Mouse (Mus musculus) forebrain, embryonic 15.5 days (tissue): ENCODE measurements at regions not wholly inside any gene's neighbourhood (a gene's known extent, or its start where the extent isn't known, plus 50 kb on each side); places are given as distances from the start of the nearest gene placed in this dataset.

Source experiments
- ATAC-seq: fragments of 200-750 bp; cut with Nextera tagmentation; replicated peaks from 2 replicates; pipeline ENCODE4 v1.8.0; 2017; ENCODE audit warnings: mild to moderate bottlenecking, moderate TSS enrichment, moderate library complexity
- H3K27ac ChIP-seq: fragments of 300-500 bp; sonication (generic); replicated peaks from 2 replicates; pipeline ENCODE4 v1.5.1; 2015; ENCODE audit warnings: mild to moderate bottlenecking, inconsistent platforms
- H3K27me3 ChIP-seq: fragments of 300-500 bp; sonication (generic); 2 replicates; pipeline ENCODE4 v1.6.1; 2015; ENCODE audit warnings: inconsistent platforms
- H3K36me3 ChIP-seq: fragments of 300-500 bp; sonication (generic); 2 replicates; pipeline ENCODE4 v1.6.1; 2015; ENCODE audit warnings: mild to moderate bottlenecking, inconsistent platforms
- H3K4me1 ChIP-seq: fragments of 300-500 bp; sonication (generic); 2 replicates; pipeline ENCODE4 v1.6.1; 2015; ENCODE audit warnings: inconsistent platforms
- H3K4me2 ChIP-seq: fragments of 300-500 bp; sonication (generic); replicated peaks from 2 replicates; pipeline ENCODE4 v1.6.1; 2015; ENCODE audit warnings: mild to moderate bottlenecking, inconsistent platforms
- H3K4me3 ChIP-seq: fragments of 300-500 bp; sonication (generic); 2 replicates; pipeline ENCODE4 v1.5.1; 2015; ENCODE audit warnings: mild to moderate bottlenecking, inconsistent platforms
- H3K9ac ChIP-seq: fragments of 300-500 bp; sonication (generic); replicated peaks from 2 replicates; pipeline ENCODE4 v1.6.1; 2015; ENCODE audit warnings: mild to moderate bottlenecking, inconsistent platforms
- H3K9me3 ChIP-seq: fragments of 300-500 bp; sonication (generic); 2 replicates; pipeline ENCODE4 v1.6.1; 2016; ENCODE audit warnings: inconsistent platforms
- WGBS: fragments of 180-500 bp; shearing (Covaris S2); methylation state at CpG from one replicate; pipeline ENCODE4 v1.1.7; 2015; ENCODE audit warnings: mixed read lengths; 5-methylcytosine and 5-hydroxymethylcytosine counted together

- Histone ChIP-seq H3K4me1 (no peaks in the 10 kb centered on the region), H3K9ac (no peak overlapping the region), H3K27me3 (no peaks in the 10 kb centered on the region), H3K4me3 (no peak overlapping the region), H3K4me2 (no peak overlapping the region), H3K9me3 (no peaks in the 10 kb centered on the region), H3K27ac (no peak overlapping the region), H3K36me3 (no peaks in the 10 kb centered on the region)
- ATAC-seq, result no peak
- WGBS, result 78% methylated on average over 2 of the region's 2 CpGs
Measured at GRCm38 (mm10) chr3:48207950-48208349, 1549.2 kb downstream of the Pcdh18 start.

- no peak overlapping the region for H3K4me2 ChIP-seq
- H3K4me1 ChIP-seq, result no peaks in the 10 kb centered on the region
- no peaks in the 10 kb centered on the region for H3K9me3 ChIP-seq
- no peaks in the 10 kb centered on the region for H3K36me3 ChIP-seq
- WGBS, result 59% methylated on average over 3 of the region's 3 CpGs
- H3K9ac ChIP-seq, result no peak overlapping the region
- H3K27me3 ChIP-seq, result no peaks in the 10 kb centered on the region
- no peak overlapping the region for H3K4me3 ChIP-seq
- no peak for ATAC-seq
- H3K27ac ChIP-seq, result no peak overlapping the region
Measured at GRCm38 (mm10) chr3:48194300-48194699, 1562.8 kb downstream of the Pcdh18 start.

GRCm38 (mm10) chr3:48144885-48145284 lies 1612.2 kb downstream of the Pcdh18 start:
- no peak overlapping the region for H3K4me3 ChIP-seq
- no peak overlapping the region for H3K4me2 ChIP-seq
- H3K4me1 ChIP-seq, result no peaks in the 10 kb centered on the region
- H3K9me3 ChIP-seq, result no peaks in the 10 kb centered on the region
- no peak for ATAC-seq
- H3K27me3 ChIP-seq, result no peaks in the 10 kb centered on the region
- 92% methylated on average over 3 of the region's 3 CpGs for WGBS
- H3K27ac ChIP-seq, result no peak overlapping the region
- no peak overlapping the region for H3K9ac ChIP-seq
- no peaks in the 10 kb centered on the region for H3K36me3 ChIP-seq

- Histone ChIP-seq H3K4me1 (no peaks in the 10 kb centered on the region), H3K9me3 (no peaks in the 10 kb centered on the region), H3K27me3 (no peaks in the 10 kb centered on the region), H3K4me2 (no peak overlapping the region), H3K9ac (no peak overlapping the region), H3K27ac (no peak overlapping the region), H3K36me3 (no peaks in the 10 kb centered on the region), H3K4me3 (no peak overlapping the region)
- ATAC-seq, result no peak
- 77% methylated on average over 4 of the region's 4 CpGs for WGBS
Measured at GRCm38 (mm10) chr3:48134938-48135337, 1622.2 kb downstream of the Pcdh18 start.

GRCm38 (mm10) chr3:48124263-48124662 lies 1632.9 kb downstream of the Pcdh18 start:
- Histone ChIP-seq H3K9me3 (no peaks in the 10 kb centered on the region), H3K4me2 (no peak overlapping the region), H3K27me3 (no peaks in the 10 kb centered on the region), H3K4me1 (no peaks in the 10 kb centered on the region), H3K36me3 (no peaks in the 10 kb centered on the region), H3K4me3 (no peak overlapping the region), H3K9ac (no peak overlapping the region), H3K27ac (no peak overlapping the region)
- WGBS, result 62% methylated on average over 1 of the region's 1 CpGs
- ATAC-seq, result no peak

GRCm38 (mm10) chr3:48100847-48101246 lies 1652.8 kb upstream of the Pabpc4l start:
- no peak for ATAC-seq
- no peak overlapping the region for H3K4me3 ChIP-seq
- H3K27ac ChIP-seq, result no peak overlapping the region
- H3K4me2 ChIP-seq, result no peak overlapping the region
- H3K9me3 ChIP-seq, result no peaks in the 10 kb centered on the region
- H3K9ac ChIP-seq, result no peak overlapping the region
- WGBS, result 90% methylated on average over 1 of the region's 1 CpGs
- no peaks in the 10 kb centered on the region for H3K36me3 ChIP-seq
- no peaks in the 10 kb centered on the region for H3K4me1 ChIP-seq
- no peaks in the 10 kb centered on the region for H3K27me3 ChIP-seq

GRCm38 (mm10) chr3:48080616-48081015 lies 1632.6 kb upstream of the Pabpc4l start:
- H3K9ac ChIP-seq, result no peak overlapping the region
- no peak overlapping the region for H3K4me2 ChIP-seq
- H3K9me3 ChIP-seq, result no peaks in the 10 kb centered on the region
- no peaks in the 10 kb centered on the region for H3K27me3 ChIP-seq
- H3K36me3 ChIP-seq, result no peaks in the 10 kb centered on the region
- H3K4me3 ChIP-seq, result no peak overlapping the region
- no peak overlapping the region for H3K27ac ChIP-seq
- ATAC-seq, result no peak
- WGBS, result 59% methylated on average over 2 of the region's 2 CpGs
- no peaks in the 10 kb centered on the region for H3K4me1 ChIP-seq

- H3K4me3 ChIP-seq, result no peak overlapping the region
- H3K9me3 ChIP-seq, result no peaks in the 10 kb centered on the region
- no peaks in the 10 kb centered on the region for H3K4me1 ChIP-seq
- ATAC-seq, result peak; percentile 48; the same call in 1 of the 2 replicates
- H3K36me3 ChIP-seq, result no peaks in the 10 kb centered on the region
- H3K4me2 ChIP-seq, result no peak overlapping the region
- H3K9ac ChIP-seq, result no peak overlapping the region
- H3K27ac ChIP-seq, result no peak overlapping the region
- WGBS, result 30% methylated on average over 2 of the region's 2 CpGs
- no peaks in the 10 kb centered on the region for H3K27me3 ChIP-seq
Measured at GRCm38 (mm10) chr3:48075306-48075705, 1627.3 kb upstream of the Pabpc4l start.

- H3K36me3 ChIP-seq, result no peaks in the 10 kb centered on the region
- no peaks in the 10 kb centered on the region for H3K9me3 ChIP-seq
- H3K9ac ChIP-seq, result no peak overlapping the region
- no peak overlapping the region for H3K27ac ChIP-seq
- H3K4me2 ChIP-seq, result no peak overlapping the region
- 54% methylated on average over 1 of the region's 1 CpGs for WGBS
- H3K4me3 ChIP-seq, result no peak overlapping the region
- no peaks in the 10 kb centered on the region for H3K27me3 ChIP-seq
- no peak for ATAC-seq
- no peaks in the 10 kb centered on the region for H3K4me1 ChIP-seq
Measured at GRCm38 (mm10) chr3:48068628-48069027, 1620.6 kb upstream of the Pabpc4l start.
